Mouse (Mus musculus) brown adipose tissue, adult 24 weeks (tissue): Measurements from ENCODE around the gene Foxred1. TPM values are rescaled to one million over a fixed set of nuclear protein-coding genes. Genes with fewer than 3 reads are reported as not detected.

Experiments used
- polyA plus RNA-seq: library from polyadenylated mRNA; stranded (reverse); fragments of >200 nt; gene quantifications from 2 replicates; pipeline ENCODE4 v1.2.4, GENCODE M21; 2012; ENCODE audit not compliant: missing spikeins, insufficient read depth, insufficient read length

Gene Foxred1
- polyA plus RNA-seq, 1 experiment = 95.2 TPM

Other genes with a start within 250 kb of the Foxred1 start
- gene St3gal4, start 91.8 kb downstream of the Foxred1 start, polyA plus RNA-seq = 14.2 and 15.2 TPM in 2 replicates
- gene Dcps, start 35.0 kb downstream of the Foxred1 start, polyA plus RNA-seq = 12.6 and 17.4 TPM in 2 replicates
- 50.6 and 71.3 TPM in 2 replicates for gene Srpr, start 10.9 kb downstream of the Foxred1 start, polyA plus RNA-seq
- 2.8 and 5.9 TPM in 2 replicates for gene Tirap, start 10.8 kb downstream of the Foxred1 start, polyA plus RNA-seq
- 10.7 and 19.9 TPM in 2 replicates for gene Fam118b, start 56.8 kb upstream of the Foxred1 start, polyA plus RNA-seq
- gene Rpusd4, start 56.8 kb upstream of the Foxred1 start, polyA plus RNA-seq = 10.6 and 11.6 TPM in 2 replicates
- 3.8 and 10.9 TPM in 2 replicates for gene Cdon, start 210.1 kb upstream of the Foxred1 start, polyA plus RNA-seq